8 mouse cellular contexts compared by ENCODE assay signal in genomic region chr19:47658914-47659535, GRCm38 (mm10). TPM values are rescaled to one million over a fixed set of nuclear protein-coding genes. Genes with fewer than 3 reads are reported as not detected.
DNase-seq lines count a peak whose midpoint lies in the region; ATAC-seq and TF ChIP-seq lines count a peak whose summit lies in the region.

No protein-coding gene starts in this region.

- TF ChIP-seq EP300 in liver, embryonic 14.5 days (IDR thresholded peaks at IDR 0.05; ENCODE audit: low read depth) = no peak

- no peak for TF ChIP-seq POLR2A in olfactory bulb, adult 2 months (IDR thresholded peaks at IDR 0.05; ENCODE audit: insufficient read depth, low read depth, low read length)

- peak; percentile 55; the same call in 1 of the 2 replicates for ATAC-seq in heart, embryonic 11.5 days (replicated peaks; ENCODE audit: insufficient number of reproducible peaks, low FRiP score, low TSS enrichment)
- peak; percentile 82 for ATAC-seq in kidney, embryonic 16.5 days (ENCODE audit: low FRiP score, low TSS enrichment)
- no peak for ATAC-seq in liver, embryonic 14.5 days (ENCODE audit: insufficient read depth)

- peak overlapping the region; percentile 63; the same call in 1 of the 2 replicates for H3K27ac ChIP-seq in heart, embryonic 11.5 days (ENCODE audit: low read depth, low read length)
- H3K27ac ChIP-seq in kidney, embryonic 16.5 days (ENCODE audit: low read length) = no peak overlapping the region
- H3K27ac ChIP-seq in liver, embryonic 14.5 days = no peak overlapping the region
- H3K27ac ChIP-seq in olfactory bulb, adult 2 months (ENCODE audit: insufficient read depth, low read depth, low read length) = no peak overlapping the region

- DNase-seq in 416B (ENCODE audit: low read depth) = peak; percentile 75
- peak; percentile 39 for DNase-seq in ZHBTc4 (ENCODE audit: low read depth, low spot score)
- DNase-seq in embryo, embryonic 9.5 days (ENCODE audit: extremely low spot score) = peak; percentile 54
- DNase-seq in liver, embryonic 14.5 days (ENCODE audit: low read depth in 3 of 3, low spot score in 3 of 3) = no peak
- DNase-seq in spleen, adult 18-20 months = no peak

- 0 out of 2 replicates have a peak overlapping the region, but pooled peaks have one; percentile 17 for H3K4me2 ChIP-seq in heart, embryonic 11.5 days
- H3K4me2 ChIP-seq in kidney, embryonic 16.5 days (replicated peaks; ENCODE audit: low read depth, low read length) = no peak overlapping the region
- H3K4me2 ChIP-seq in liver, embryonic 14.5 days (ENCODE audit: low read depth) = no peak overlapping the region

- 0 out of 2 replicates have a peak, but pooled peaks cover 3% of the 10 kb centered on the region for H3K27me3 ChIP-seq in heart, embryonic 11.5 days (ENCODE audit: control insufficient read depth, insufficient read depth, low read length)
- no peaks in the 10 kb centered on the region for H3K27me3 ChIP-seq in kidney, embryonic 16.5 days (ENCODE audit: insufficient read depth, low read length)
- no peaks in the 10 kb centered on the region for H3K27me3 ChIP-seq in liver, embryonic 14.5 days (ENCODE audit: control insufficient read depth, insufficient read depth, low read length)

- H3K9me3 ChIP-seq in heart, embryonic 11.5 days (replicated peaks; ENCODE audit: control insufficient read depth, low read length) = no peaks in the 10 kb centered on the region
- H3K9me3 ChIP-seq in kidney, embryonic 16.5 days (ENCODE audit: low read length) = no peaks in the 10 kb centered on the region
- H3K9me3 ChIP-seq in liver, embryonic 14.5 days (ENCODE audit: control insufficient read depth, low read length) = no peaks in the 10 kb centered on the region

- WGBS in heart, embryonic 11.5 days (ENCODE audit: insufficient replicate concordance) = 24% methylated on average over 5 of the region's 5 CpGs
- 8% methylated on average over 4 of the region's 5 CpGs for WGBS in kidney, embryonic 16.5 days
- 19% methylated on average over 5 of the region's 5 CpGs for WGBS in liver, embryonic 14.5 days (ENCODE audit: insufficient replicate concordance)
- WGBS in olfactory bulb, adult 2 months = 46% methylated on average over 5 of the region's 5 CpGs

- no peak overlapping the region for H3K4me3 ChIP-seq in heart, embryonic 11.5 days (ENCODE audit: low read depth, low read length)
- H3K4me3 ChIP-seq in kidney, embryonic 16.5 days (ENCODE audit: low read length) = no peak overlapping the region
- H3K4me3 ChIP-seq in liver, embryonic 14.5 days (ENCODE audit: insufficient read depth in 1 of 2, low read depth in 2 of 2, low read length in 2 of 2) = no peak overlapping the region
- no peak overlapping the region for H3K4me3 ChIP-seq in olfactory bulb, adult 2 months (ENCODE audit: insufficient read depth, low read depth, low read length)

- H3K4me1 ChIP-seq in heart, embryonic 11.5 days (ENCODE audit: control insufficient read depth, insufficient read depth, low read length) = peaks cover 9% of the 10 kb centered on the region
- peaks cover 8% of the 10 kb centered on the region; the same call in 1 of the 2 replicates for H3K4me1 ChIP-seq in kidney, embryonic 16.5 days (ENCODE audit: insufficient read depth, low read length)
- no peaks in the 10 kb centered on the region for H3K4me1 ChIP-seq in liver, embryonic 14.5 days (replicated peaks; ENCODE audit: control insufficient read depth in 2 of 2, insufficient read depth in 2 of 2, low read length in 1 of 2)
- H3K4me1 ChIP-seq in olfactory bulb, adult 2 months (ENCODE audit: control insufficient read depth, insufficient read depth, low read length) = peaks cover 11% of the 10 kb centered on the region

- no peaks in the 10 kb centered on the region for H3K36me3 ChIP-seq in heart, embryonic 11.5 days (ENCODE audit: control insufficient read depth, insufficient read depth, low read length)
- no peaks in the 10 kb centered on the region for H3K36me3 ChIP-seq in kidney, embryonic 16.5 days (ENCODE audit: insufficient read depth, low read length)
- H3K36me3 ChIP-seq in liver, embryonic 14.5 days (replicated peaks; ENCODE audit: control insufficient read depth, insufficient read depth, low read depth) = no peaks in the 10 kb centered on the region

- H3K9ac ChIP-seq in heart, embryonic 11.5 days (ENCODE audit: low read depth, low read length) = peak overlapping the region; percentile 53; the same call in 1 of the 2 replicates
- peak overlapping the region; percentile 42 for H3K9ac ChIP-seq in kidney, embryonic 16.5 days (replicated peaks; ENCODE audit: low read length)
- no peak overlapping the region for H3K9ac ChIP-seq in liver, embryonic 14.5 days (replicated peaks)

- TF ChIP-seq CTCF in liver, embryonic 14.5 days (IDR thresholded peaks at IDR 0.05; ENCODE audit: low read depth) = peak; percentile 67
- TF ChIP-seq CTCF in olfactory bulb, adult 2 months (IDR thresholded peaks at IDR 0.05; ENCODE audit: insufficient read depth, low read depth, low read length) = peak; percentile 41

RNA-seq across cellular contexts. Expression of gene Col17a1, which starts 32.9 kb away (rescaled TPM):
- 0.41 and 0.44 TPM in 2 replicates for polyA plus RNA-seq in heart, embryonic 11.5 days (2014; fragmentation: Nextera tagmentation; extraction: Ambion mirVana)
- polyA plus RNA-seq in kidney, embryonic 16.5 days (2015; fragmentation: Nextera tagmentation; extraction: Ambion mirVana) = 0.32 and 0.84 TPM in 2 replicates
- 0.05 and 0.13 TPM in 2 replicates for polyA plus RNA-seq in liver, embryonic 14.5 days (2012; rRNA removed)
- 0.23 TPM in 1 of 2 replicates, not detected in the other for polyA plus RNA-seq in liver, embryonic 14.5 days (2014; fragmentation: Nextera tagmentation; extraction: Ambion mirVana)
- not detected in 2 replicates for polyA plus RNA-seq in olfactory bulb, adult 2 months (2012; ENCODE audit: insufficient read depth, insufficient read length, low replicate concordance, missing spikeins)

Comparison
In these comparisons a context has a peak if more than half of its experiments do, and no peak if none do; other contexts are left out.
1. DNase-seq: peak in 416B (single experiment), ZHBTc4 (single experiment) and embryo, embryonic 9.5 days (single experiment); none in liver, embryonic 14.5 days (0 of 3) and spleen, adult 18-20 months (0 of 2).